Mouse (Mus musculus): ENCODE measurements around the gene Mif4gd. TPM values are rescaled to one million over a fixed set of nuclear protein-coding genes. Genes with fewer than 3 reads are reported as not detected.
A peak's percentile ranks its signal among the peaks of the same experiment; 100 is the strongest.

Mif4gd gene
- polyA plus RNA-seq, 1 experiment from 2014 or later: 23.8 TPM

GRCm38 (mm10) chr11:115603476-115604303, 9.1 kb downstream of the Mif4gd start, which contains the start of the genes Mrps7 and Gga3:
Mrps7 (plus strand) TSS chr11:115603925.
Gga3 (minus strand) TSS chr11:115604051.
- peaks cover 39% of the 10 kb centered on the region for H3K4me1 ChIP-seq
- peak; percentile 88 for DNase-seq (ENCODE audit: extremely low spot score, low spot score)
- no peaks in the 10 kb centered on the region for H3K9me3 ChIP-seq
- peaks cover 68% of the 10 kb centered on the region for H3K36me3 ChIP-seq (replicated peaks)
- peak within 1 kb of the TSS; percentile 100 for H3K4me3 ChIP-seq
- H3K27ac ChIP-seq: peak within 1 kb of the TSS; percentile 98
- WGBS: under 1% methylated on average over 88 of the region's 93 CpGs
- H3K27me3 ChIP-seq (ENCODE audit: poor library complexity, severe bottlenecking): no peaks in the 10 kb centered on the region

GRCm38 (mm10) chr11:115603128-115603475, 9.7 kb downstream of the Mif4gd start:
- DNase-seq (ENCODE audit: extremely low spot score, low spot score): no peak
- Histone ChIP-seq H3K27me3 (ENCODE audit: poor library complexity, severe bottlenecking) (no peaks in the 10 kb centered on the region), H3K4me1 (peaks cover 39% of the 10 kb centered on the region), H3K4me3 (peak overlapping the region; percentile 100), H3K27ac (peak overlapping the region; percentile 98), H3K36me3 (replicated peaks) (peaks cover 68% of the 10 kb centered on the region), H3K9me3 (no peaks in the 10 kb centered on the region)
- WGBS: 9% methylated on average over 15 of the region's 15 CpGs

- Histone ChIP-seq H3K4me3 (no peak overlapping the region), H3K9me3 (no peaks in the 10 kb centered on the region), H3K27ac (no peak overlapping the region), H3K4me1 (peaks cover 39% of the 10 kb centered on the region), H3K27me3 (ENCODE audit: poor library complexity, severe bottlenecking) (no peaks in the 10 kb centered on the region), H3K36me3 (replicated peaks) (peaks cover 67% of the 10 kb centered on the region)
- DNase-seq (ENCODE audit: extremely low spot score, low spot score): no peak
- WGBS: 94% methylated on average over 4 of the region's 4 CpGs
Measured at GRCm38 (mm10) chr11:115601174-115601573, 11.6 kb downstream of the Mif4gd start.

- Histone ChIP-seq H3K36me3 (replicated peaks) (peaks cover 67% of the 10 kb centered on the region), H3K27ac (no peak overlapping the region), H3K9me3 (no peaks in the 10 kb centered on the region), H3K4me3 (no peak overlapping the region), H3K27me3 (ENCODE audit: poor library complexity, severe bottlenecking) (no peaks in the 10 kb centered on the region), H3K4me1 (peaks cover 36% of the 10 kb centered on the region)
- no peak for DNase-seq (ENCODE audit: extremely low spot score, low spot score)
- WGBS: 95% methylated on average over 15 of the region's 15 CpGs
Measured at GRCm38 (mm10) chr11:115600743-115601142, 12.0 kb downstream of the Mif4gd start.

- no peak overlapping the region for H3K27ac ChIP-seq
- H3K27me3 ChIP-seq (ENCODE audit: poor library complexity, severe bottlenecking): no peaks in the 10 kb centered on the region
- H3K4me1 ChIP-seq: peaks cover 26% of the 10 kb centered on the region
- DNase-seq (ENCODE audit: extremely low spot score, low spot score): no peak
- H3K9me3 ChIP-seq: no peaks in the 10 kb centered on the region
- peaks cover 70% of the 10 kb centered on the region for H3K36me3 ChIP-seq (replicated peaks)
- 97% methylated on average over 7 of the region's 7 CpGs for WGBS
- no peak overlapping the region for H3K4me3 ChIP-seq
Measured at GRCm38 (mm10) chr11:115599722-115600121, 13.0 kb downstream of the Mif4gd start.

GRCm38 (mm10) chr11:115598309-115598708, 14.5 kb downstream of the Mif4gd start:
- Histone ChIP-seq H3K4me3 (no peak overlapping the region), H3K36me3 (replicated peaks) (peaks cover 85% of the 10 kb centered on the region), H3K4me1 (peaks cover 16% of the 10 kb centered on the region), H3K27ac (no peak overlapping the region), H3K9me3 (no peaks in the 10 kb centered on the region), H3K27me3 (ENCODE audit: poor library complexity, severe bottlenecking) (no peaks in the 10 kb centered on the region)
- WGBS: 95% methylated on average over 4 of the region's 4 CpGs
- no peak for DNase-seq (ENCODE audit: extremely low spot score, low spot score)

- Histone ChIP-seq H3K36me3 (replicated peaks) (peaks cover 97% of the 10 kb centered on the region), H3K27me3 (ENCODE audit: poor library complexity, severe bottlenecking) (no peaks in the 10 kb centered on the region), H3K4me1 (no peaks in the 10 kb centered on the region), H3K9me3 (no peaks in the 10 kb centered on the region), H3K27ac (no peak overlapping the region), H3K4me3 (no peak overlapping the region)
- 94% methylated on average over 3 of the region's 3 CpGs for WGBS
- DNase-seq (ENCODE audit: extremely low spot score, low spot score): no peak
Measured at GRCm38 (mm10) chr11:115595209-115595608, 17.6 kb downstream of the Mif4gd start.

GRCm38 (mm10) chr11:115590526-115591075, 22.2 kb downstream of the Mif4gd start:
- DNase-seq (ENCODE audit: extremely low spot score, low spot score): no peak
- 94% methylated on average over 2 of the region's 2 CpGs for WGBS
- Histone ChIP-seq H3K36me3 (replicated peaks) (peaks cover 98% of the 10 kb centered on the region), H3K4me3 (no peak overlapping the region), H3K4me1 (no peaks in the 10 kb centered on the region), H3K27ac (no peak overlapping the region), H3K27me3 (ENCODE audit: poor library complexity, severe bottlenecking) (no peaks in the 10 kb centered on the region), H3K9me3 (no peaks in the 10 kb centered on the region)

GRCm38 (mm10) chr11:115587984-115588383, 24.8 kb downstream of the Mif4gd start:
- WGBS: 86% methylated on average over 9 of the region's 9 CpGs
- H3K9me3 ChIP-seq: no peaks in the 10 kb centered on the region
- no peak for DNase-seq (ENCODE audit: extremely low spot score, low spot score)
- no peak overlapping the region for H3K27ac ChIP-seq
- no peak overlapping the region for H3K4me3 ChIP-seq
- H3K27me3 ChIP-seq (ENCODE audit: poor library complexity, severe bottlenecking): no peaks in the 10 kb centered on the region
- H3K36me3 ChIP-seq (replicated peaks): peaks cover 98% of the 10 kb centered on the region
- no peaks in the 10 kb centered on the region for H3K4me1 ChIP-seq

- H3K4me3 ChIP-seq: no peak overlapping the region
- no peaks in the 10 kb centered on the region for H3K27me3 ChIP-seq (ENCODE audit: poor library complexity, severe bottlenecking)
- no peaks in the 10 kb centered on the region for H3K9me3 ChIP-seq
- DNase-seq (ENCODE audit: extremely low spot score, low spot score): no peak
- H3K27ac ChIP-seq: no peak overlapping the region
- H3K36me3 ChIP-seq (replicated peaks): peaks cover 98% of the 10 kb centered on the region
- 94% methylated on average over 9 of the region's 9 CpGs for WGBS
- no peaks in the 10 kb centered on the region for H3K4me1 ChIP-seq
Measured at GRCm38 (mm10) chr11:115586403-115586802, 26.4 kb downstream of the Mif4gd start.

GRCm38 (mm10) chr11:115585573-115586100, 27.1 kb downstream of the Mif4gd start:
- WGBS: 87% methylated on average over 7 of the region's 7 CpGs
- H3K36me3 ChIP-seq (replicated peaks): peaks cover 98% of the 10 kb centered on the region

GRCm38 (mm10) chr11:115584376-115585073, 28.2 kb downstream of the Mif4gd start:
- Histone ChIP-seq H3K27ac (no peak overlapping the region), H3K4me3 (no peak overlapping the region), H3K27me3 (ENCODE audit: poor library complexity, severe bottlenecking) (no peaks in the 10 kb centered on the region), H3K4me1 (no peaks in the 10 kb centered on the region), H3K36me3 (replicated peaks) (peaks cover 98% of the 10 kb centered on the region), H3K9me3 (no peaks in the 10 kb centered on the region)
- DNase-seq (ENCODE audit: extremely low spot score, low spot score): no peak
- 91% methylated on average over 10 of the region's 10 CpGs for WGBS

More at GRCm38 (mm10) chr11:115585573-115586100, 27.1 kb downstream of the Mif4gd start:
- Histone ChIP-seq H3K4me3 (no peak overlapping the region), H3K27me3 (ENCODE audit: poor library complexity, severe bottlenecking) (no peaks in the 10 kb centered on the region), H3K4me1 (no peaks in the 10 kb centered on the region), H3K27ac (no peak overlapping the region), H3K9me3 (no peaks in the 10 kb centered on the region)
- DNase-seq (ENCODE audit: extremely low spot score, low spot score): no peak

All from forebrain, embryonic 10.5 days (tissue).